Mouse (Mus musculus): ENCODE data around the gene Siglecg.

DNA sequence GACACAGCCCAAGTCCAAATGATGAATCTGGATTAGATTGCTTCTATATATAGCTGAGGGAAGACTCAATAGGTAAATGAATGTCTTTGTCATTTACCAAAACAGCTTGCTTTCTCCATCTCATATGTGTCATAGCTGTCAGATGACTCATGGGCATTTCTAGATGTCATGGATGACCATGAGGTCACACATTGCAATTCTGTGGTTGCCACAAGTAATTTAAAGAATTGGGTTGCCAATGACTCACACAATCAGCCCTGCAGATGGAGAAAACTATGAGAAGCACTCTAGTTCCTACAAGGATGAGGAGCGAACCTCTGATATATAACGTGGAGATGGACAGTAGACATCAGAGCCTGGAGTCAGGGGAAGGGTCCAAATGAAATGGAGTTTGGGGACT, 8.5 kb upstream of the Siglecg start:
- TF ChIP-seq CTCF (IDR thresholded peaks at IDR 0.05; ENCODE audit: low read depth, low read length) (no peak), POLR2A (IDR thresholded peaks at IDR 0.05; ENCODE audit: borderline replicate concordance, low read depth, low read length) (no peak)
